Mouse (Mus musculus) cortical plate, adult 2 months (tissue): ENCODE measurements around the gene Setd3.

ENCODE experiments used
- CTCF ChIP-seq: fragments of 200-500 bp; IDR thresholded peaks from 2 replicates; pipeline ENCODE4 v1.5.1; 2011; ENCODE audit warnings: mild to moderate bottlenecking, control low read depth, low read length; ENCODE audit not compliant: insufficient read depth; ENCODE audit errors: extremely low read depth
- POLR2A ChIP-seq: fragments of 200-500 bp; IDR thresholded peaks from 2 replicates; pipeline ENCODE4 v1.6.1; 2011; ENCODE audit warnings: mild to moderate bottlenecking, low read length, control low read depth; ENCODE audit not compliant: insufficient read depth; ENCODE audit errors: extremely low read depth

- TF ChIP-seq CTCF = 0 out of 2 replicates have a peak, but pooled peaks have one; percentile 14
- TF ChIP-seq POLR2A = no peak
These were observed 91.6 kb downstream of the Setd3 start for GRCm38 (mm10) chr12:108087489-108087888.
